Mouse (Mus musculus) CD4-positive helper T cell, adult 2 months (primary cell): ENCODE data around the gene Arhgap5.
"Not testable (repeated sequence)": the region's sequence is repeated elsewhere in the genome, so short reads cannot be mapped to it uniquely, and the experiment has no call there.

Experiments
- DNase-seq: peaks from one replicate; pipeline ENCODE4 v3.0.0-alpha.2; 2012; ENCODE audit warnings: low read depth, missing footprints, low spot score

The Arhgap5 gene

GRCm38 (mm10) chr12:52529740-52530139, 26.0 kb downstream of the Arhgap5 start:
- no peak for DNase-seq

- no peak for DNase-seq
These were observed 37.5 kb downstream of the Arhgap5 start for GRCm38 (mm10) chr12:52541294-52541693.

GRCm38 (mm10) chr12:52544532-52544931, 40.8 kb downstream of the Arhgap5 start:
- DNase-seq: no peak

- DNase-seq: peak; percentile 46
These were observed 48.3 kb downstream of the Arhgap5 start for GRCm38 (mm10) chr12:52552085-52552484.

- DNase-seq: no peak
These were observed 51.6 kb downstream of the Arhgap5 start for GRCm38 (mm10) chr12:52555188-52555876.

GRCm38 (mm10) chr12:52565654-52566053, 61.9 kb downstream of the Arhgap5 start:
- no peak for DNase-seq

- DNase-seq: no peak
These were observed 69.6 kb downstream of the Arhgap5 start for GRCm38 (mm10) chr12:52573371-52573770.

GRCm38 (mm10) chr12:52586466-52586865, 82.7 kb downstream of the Arhgap5 start:
- not testable (repeated sequence) for DNase-seq

GRCm38 (mm10) chr12:52587473-52588010, 83.8 kb downstream of the Arhgap5 start:
- no peak for DNase-seq

GRCm38 (mm10) chr12:52595389-52596185, 91.8 kb downstream of the Arhgap5 start:
- no peak for DNase-seq

- no peak for DNase-seq
These were observed 98.7 kb downstream of the Arhgap5 start for GRCm38 (mm10) chr12:52602471-52602870.

GRCm38 (mm10) chr12:52602883-52603694, 99.3 kb downstream of the Arhgap5 start:
- DNase-seq: peak; percentile 94

GRCm38 (mm10) chr12:52603695-52604255, 100.0 kb downstream of the Arhgap5 start:
- no peak for DNase-seq

- peak; percentile 95 for DNase-seq
These were observed 100.7 kb downstream of the Arhgap5 start for GRCm38 (mm10) chr12:52604256-52604991.

GRCm38 (mm10) chr12:52604992-52605652, 101.3 kb downstream of the Arhgap5 start:
- no peak for DNase-seq

- DNase-seq: peak; percentile 43
These were observed 103.6 kb downstream of the Arhgap5 start for GRCm38 (mm10) chr12:52607411-52607810.

- DNase-seq: peak; percentile 30
These were observed 111.9 kb downstream of the Arhgap5 start for GRCm38 (mm10) chr12:52615703-52616102.

- DNase-seq: peak; percentile 42
These were observed 114.8 kb downstream of the Arhgap5 start for GRCm38 (mm10) chr12:52618418-52619040.

GRCm38 (mm10) chr12:52619644-52620043, 115.9 kb downstream of the Arhgap5 start:
- DNase-seq: no peak
